Mouse (Mus musculus) midbrain, embryonic 11.5 days (tissue): ENCODE measurements around the gene Myo6. TPM values are rescaled to one million over a fixed set of nuclear protein-coding genes. Genes with fewer than 3 reads are reported as not detected.

ENCODE experiments used
- ATAC-seq: fragments of 200-750 bp; cut with Nextera tagmentation; 2 replicates; pipeline ENCODE4 v1.8.0; 2017; ENCODE audit warnings: moderate TSS enrichment, moderate library complexity; ENCODE audit not compliant: low FRiP score
- DNase-seq: peaks from one replicate; pipeline ENCODE4 v3.0.0; 2015; ENCODE audit warnings: low spot score; ENCODE audit errors: missing footprints
- H3K27ac ChIP-seq: fragments of 300-500 bp; sonication (generic); 2 replicates; pipeline ENCODE4 v1.5.1; 2014; ENCODE audit warnings: low read depth, low read length
- H3K27me3 ChIP-seq: fragments of 300-500 bp; sonication (generic); 2 replicates; pipeline ENCODE4 v1.6.1; 2014; ENCODE audit warnings: mild to moderate bottlenecking, low read length, moderate library complexity, mixed read lengths; ENCODE audit not compliant: control insufficient read depth, insufficient read depth
- H3K36me3 ChIP-seq: fragments of 300-500 bp; sonication (generic); 2 replicates; pipeline ENCODE4 v1.6.1; 2014; ENCODE audit warnings: mild to moderate bottlenecking, low read length, moderate library complexity, mixed read lengths; ENCODE audit not compliant: control insufficient read depth, insufficient read depth
- H3K4me1 ChIP-seq: fragments of 300-500 bp; sonication (generic); 2 replicates; pipeline ENCODE4 v1.6.1; 2014; ENCODE audit warnings: low read length; ENCODE audit not compliant: control insufficient read depth, insufficient read depth
- H3K4me2 ChIP-seq: fragments of 300-500 bp; sonication (generic); 2 replicates; pipeline ENCODE4 v1.6.1; 2014; ENCODE audit warnings: mild to moderate bottlenecking, moderate library complexity
- H3K4me3 ChIP-seq: fragments of 300-500 bp; sonication (generic); 2 replicates; pipeline ENCODE4 v1.5.1; 2014; ENCODE audit warnings: low read depth, low read length
- H3K9ac ChIP-seq: fragments of 300-500 bp; sonication (generic); 2 replicates; pipeline ENCODE4 v1.6.1; 2014; ENCODE audit warnings: low read length
- H3K9me3 ChIP-seq: fragments of 300-500 bp; sonication (generic); 2 replicates; pipeline ENCODE4 v1.6.1; 2016; ENCODE audit warnings: low read length; ENCODE audit not compliant: control insufficient read depth
- WGBS: fragments of 180-500 bp; shearing (Covaris S2); extraction: QIAGEN DNeasy Blood & Tissue Kit; methylation state at CpG from one replicate; pipeline ENCODE4 v1.1.7; 2014; 5-methylcytosine and 5-hydroxymethylcytosine counted together
- polyA plus RNA-seq: library from polyadenylated mRNA; unstranded; fragments of >200 nt; fragmentation: Nextera tagmentation; extraction: Ambion mirVana; gene quantifications from 2 replicates; pipeline ENCODE4 v1.2.1, GENCODE M21; 2014

Myo6 gene
- polyA plus RNA-seq, 1 experiment from 2014 or later: 11.1 TPM

DNA sequence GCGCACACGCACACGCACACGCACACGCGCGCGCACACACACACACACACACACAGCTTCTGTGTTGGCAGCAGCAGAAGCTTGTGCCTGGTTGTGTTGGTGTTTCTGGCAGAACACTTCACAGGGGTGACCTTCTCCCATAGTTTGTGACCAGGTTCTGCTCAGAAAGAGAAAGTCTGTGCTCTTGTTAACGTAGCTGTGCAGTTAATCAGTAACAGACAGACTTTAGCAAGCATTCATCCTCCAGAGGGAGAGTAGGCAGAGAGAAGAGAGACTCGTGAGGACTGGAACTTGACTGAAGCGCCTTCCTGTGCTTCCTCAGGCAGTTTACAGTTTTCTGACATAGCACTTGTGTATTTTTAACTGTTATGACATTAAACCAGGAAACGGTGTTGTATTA lies 45.3 kb downstream of the Myo6 start:
- no peaks in the 10 kb centered on the region for H3K9me3 ChIP-seq
- H3K4me1 ChIP-seq: no peaks in the 10 kb centered on the region
- H3K36me3 ChIP-seq: no peaks in the 10 kb centered on the region
- H3K27me3 ChIP-seq: no peaks in the 10 kb centered on the region
- DNase-seq (no peak), ATAC-seq (no peak)
- H3K4me3 ChIP-seq: no peak overlapping the region
- no peak overlapping the region for H3K9ac ChIP-seq
- no peak overlapping the region for H3K27ac ChIP-seq
- H3K4me2 ChIP-seq: no peak overlapping the region
- 94% methylated on average over 12 of the region's 12 CpGs for WGBS

DNA sequence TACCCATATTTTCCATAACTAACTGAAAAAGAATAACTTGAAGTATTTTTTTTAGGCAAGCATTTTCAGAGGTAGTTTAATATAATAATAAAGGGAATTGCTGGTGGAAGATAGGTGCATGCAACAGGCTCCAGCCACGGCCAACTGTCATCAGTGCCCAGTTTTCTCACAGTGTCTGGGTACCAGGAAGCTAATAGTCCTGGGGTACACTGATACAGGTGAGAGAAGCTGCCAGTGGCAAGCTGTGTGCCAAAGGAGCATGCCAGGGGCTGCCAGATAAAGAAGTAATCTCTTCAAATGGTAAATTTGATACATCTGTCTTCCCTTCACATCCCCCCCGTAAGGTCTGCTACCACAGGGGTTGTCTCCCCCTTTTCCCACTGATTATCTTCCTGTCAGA lies 48.6 kb downstream of the Myo6 start:
- no peaks in the 10 kb centered on the region for H3K27me3 ChIP-seq
- H3K9me3 ChIP-seq: no peaks in the 10 kb centered on the region
- no peaks in the 10 kb centered on the region for H3K4me1 ChIP-seq
- no peak for ATAC-seq
- H3K4me2 ChIP-seq: no peak overlapping the region
- no peak for DNase-seq
- no peak overlapping the region for H3K9ac ChIP-seq
- 91% methylated on average over 2 of the region's 2 CpGs for WGBS
- H3K4me3 ChIP-seq: no peak overlapping the region
- H3K27ac ChIP-seq: no peak overlapping the region
- no peaks in the 10 kb centered on the region for H3K36me3 ChIP-seq

DNA sequence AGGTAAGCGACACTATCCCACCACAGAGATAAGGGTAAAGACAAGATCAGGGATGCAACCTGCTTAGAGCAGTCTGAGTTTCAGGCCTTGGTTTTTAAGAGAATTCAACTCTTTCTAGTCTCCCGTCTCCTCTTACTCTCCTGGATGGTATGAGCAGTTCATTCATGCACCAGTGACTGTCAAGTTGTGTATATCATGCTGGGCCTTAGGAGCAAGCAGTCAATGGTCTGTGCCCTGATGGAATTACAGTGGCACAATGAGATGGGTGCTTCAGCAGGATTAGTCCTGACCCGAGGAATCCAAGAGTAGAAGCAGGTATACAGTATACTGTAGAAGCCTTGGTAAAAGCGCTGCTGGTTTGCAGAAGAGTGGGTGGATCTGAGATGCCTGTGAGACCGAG lies 50.7 kb downstream of the Myo6 start:
- Histone ChIP-seq H3K4me3 (no peak overlapping the region), H3K9me3 (no peaks in the 10 kb centered on the region), H3K36me3 (no peaks in the 10 kb centered on the region), H3K4me2 (no peak overlapping the region), H3K4me1 (no peaks in the 10 kb centered on the region), H3K27ac (no peak overlapping the region), H3K9ac (no peak overlapping the region), H3K27me3 (no peaks in the 10 kb centered on the region)
- peak; percentile 47 for DNase-seq
- 84% methylated on average over 5 of the region's 5 CpGs for WGBS
- no peak for ATAC-seq

DNA sequence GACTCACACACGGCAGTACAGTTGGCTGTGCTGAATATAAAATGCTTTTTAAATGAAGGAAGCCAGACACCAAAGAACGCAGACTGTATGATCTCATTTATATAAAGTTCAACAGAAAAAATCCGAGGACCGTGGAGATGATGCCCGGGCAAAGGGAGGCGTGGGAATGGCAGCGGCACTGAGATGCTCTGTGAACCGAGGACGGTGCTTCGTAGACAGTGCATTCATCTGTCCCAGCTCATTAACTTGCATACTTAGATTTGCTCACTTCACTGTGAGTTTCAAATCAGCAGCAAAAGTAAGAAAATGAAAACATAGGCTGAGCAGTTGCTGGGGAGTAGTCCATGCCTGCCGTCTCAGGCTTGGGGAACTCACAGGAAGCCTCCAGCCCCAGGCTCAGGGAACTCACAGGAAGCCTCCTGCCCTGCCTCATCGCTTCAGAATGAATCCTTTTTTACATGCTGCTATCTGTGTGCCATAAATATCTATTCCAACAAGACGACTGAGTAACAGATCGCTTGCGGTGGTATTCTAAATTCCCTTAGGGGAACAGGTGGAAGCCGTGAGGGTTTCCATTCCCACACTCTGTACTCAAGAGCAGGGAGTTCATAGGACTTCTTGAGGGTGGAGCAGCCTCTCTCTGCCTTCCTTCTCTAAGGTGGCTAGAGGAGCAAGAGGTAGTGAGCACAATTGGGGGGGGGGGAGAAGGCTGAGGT lies 52.1 kb downstream of the Myo6 start:
- no peaks in the 10 kb centered on the region for H3K4me1 ChIP-seq
- no peak overlapping the region for H3K27ac ChIP-seq
- ATAC-seq: no peak
- H3K27me3 ChIP-seq: no peaks in the 10 kb centered on the region
- H3K4me3 ChIP-seq: no peak overlapping the region
- no peak overlapping the region for H3K9ac ChIP-seq
- 87% methylated on average over 16 of the region's 16 CpGs for WGBS
- H3K9me3 ChIP-seq: no peaks in the 10 kb centered on the region
- no peaks in the 10 kb centered on the region for H3K36me3 ChIP-seq
- peak; percentile 21 for DNase-seq
- H3K4me2 ChIP-seq: no peak overlapping the region

DNA sequence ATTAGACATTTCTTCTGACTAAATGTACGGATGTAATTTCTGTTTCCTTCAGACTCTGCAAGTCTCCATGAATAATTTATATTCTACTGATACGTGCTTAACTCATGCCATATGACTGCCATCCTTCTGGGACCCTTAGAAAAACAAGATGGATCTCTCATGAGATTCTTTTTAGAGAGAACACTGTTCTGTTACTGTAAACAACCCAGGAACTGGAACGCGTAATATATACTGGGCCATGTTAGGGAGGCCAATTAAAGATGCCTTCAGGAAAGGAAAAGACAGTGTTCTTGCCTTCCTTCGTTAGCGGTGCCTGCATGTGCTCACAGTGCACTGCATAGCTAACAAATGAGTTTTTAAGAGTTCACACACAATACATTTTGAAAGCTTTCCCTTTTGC lies 53.9 kb downstream of the Myo6 start:
- Histone ChIP-seq H3K27me3 (no peaks in the 10 kb centered on the region), H3K9ac (no peak overlapping the region), H3K4me1 (no peaks in the 10 kb centered on the region), H3K36me3 (no peaks in the 10 kb centered on the region), H3K4me2 (no peak overlapping the region), H3K4me3 (no peak overlapping the region), H3K9me3 (no peaks in the 10 kb centered on the region), H3K27ac (no peak overlapping the region)
- no peak for ATAC-seq
- DNase-seq: no peak
- 68% methylated on average over 6 of the region's 6 CpGs for WGBS

DNA sequence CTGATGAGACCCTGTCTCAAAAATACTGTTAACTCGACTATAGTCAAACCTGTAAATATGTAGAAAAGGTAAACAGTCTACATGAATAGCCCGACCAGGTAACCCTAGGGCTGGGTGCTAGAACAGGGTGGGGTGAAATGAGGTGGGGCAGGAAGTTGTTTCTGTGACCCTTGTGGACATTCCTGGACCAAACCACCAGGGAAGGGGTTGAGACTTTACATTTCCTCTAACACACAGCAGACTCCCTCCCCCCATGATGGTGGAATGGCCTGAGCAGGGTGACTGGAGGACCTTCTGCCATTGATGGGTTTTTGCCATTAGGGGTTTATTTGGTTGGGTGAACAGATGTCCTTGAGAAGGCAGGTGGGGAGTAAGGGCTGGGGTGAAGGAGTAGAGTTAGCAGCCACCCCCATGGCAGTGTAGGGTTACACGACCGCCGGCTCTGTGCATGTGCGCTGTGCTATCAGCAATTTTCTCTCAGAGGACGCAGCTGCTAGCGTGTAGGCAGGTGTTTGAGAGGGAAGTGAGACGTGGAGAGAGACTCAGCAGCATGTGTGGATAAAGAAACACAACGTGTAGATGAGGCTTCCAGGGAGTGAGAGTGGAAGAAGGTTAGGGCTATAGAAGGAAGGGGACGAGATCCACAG lies 59.3 kb downstream of the Myo6 start:
- Histone ChIP-seq H3K4me3 (no peak overlapping the region), H3K4me2 (no peak overlapping the region), H3K27ac (no peak overlapping the region), H3K9ac (no peak overlapping the region), H3K9me3 (no peaks in the 10 kb centered on the region), H3K36me3 (no peaks in the 10 kb centered on the region), H3K27me3 (no peaks in the 10 kb centered on the region), H3K4me1 (no peaks in the 10 kb centered on the region)
- DNase-seq (peak; percentile 71), ATAC-seq (no peak)
- 89% methylated on average over 11 of the region's 11 CpGs for WGBS

DNA sequence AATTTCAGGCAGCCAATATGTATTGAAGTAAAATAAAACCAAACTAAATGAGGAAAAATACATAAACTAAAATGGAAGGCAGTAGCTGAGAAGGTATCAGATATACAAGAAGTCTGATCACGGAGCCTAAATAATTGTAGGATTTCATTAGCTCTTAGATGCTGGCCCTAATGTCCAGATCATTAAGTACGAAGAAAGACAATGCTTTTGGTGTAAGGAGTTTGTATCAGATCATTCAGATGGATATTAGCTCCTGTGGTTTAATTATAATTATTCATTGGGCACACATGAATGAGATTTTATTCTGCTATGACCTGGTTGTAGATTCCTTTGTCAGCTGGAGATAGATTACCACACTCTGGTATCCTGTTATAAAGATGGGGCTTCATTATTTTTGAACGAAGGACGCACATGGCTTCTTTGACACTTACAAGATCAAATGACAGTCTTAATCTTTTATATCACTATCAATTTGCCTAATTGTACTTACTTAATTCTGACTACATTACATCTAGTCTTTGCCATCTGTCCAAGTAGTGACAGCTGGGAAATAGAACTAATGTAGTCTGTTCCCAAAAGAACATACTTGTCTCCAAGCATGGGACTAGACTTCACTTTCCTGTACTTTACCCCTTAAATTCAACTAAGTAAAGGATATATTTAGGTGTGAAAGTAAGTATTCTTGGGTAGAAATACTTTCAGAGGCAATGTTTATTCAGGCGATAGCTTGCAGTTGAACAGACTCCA lies 61.9 kb downstream of the Myo6 start:
- ATAC-seq: no peak
- H3K4me3 ChIP-seq: no peak overlapping the region
- no peaks in the 10 kb centered on the region for H3K9me3 ChIP-seq
- H3K4me2 ChIP-seq: no peak overlapping the region
- no peaks in the 10 kb centered on the region; the same call in 1 of the 2 replicates for H3K27me3 ChIP-seq
- H3K4me1 ChIP-seq: no peaks in the 10 kb centered on the region
- WGBS: 83% methylated on average over 5 of the region's 5 CpGs
- no peak overlapping the region for H3K9ac ChIP-seq
- no peaks in the 10 kb centered on the region for H3K36me3 ChIP-seq
- H3K27ac ChIP-seq: no peak overlapping the region
- DNase-seq: no peak

DNA sequence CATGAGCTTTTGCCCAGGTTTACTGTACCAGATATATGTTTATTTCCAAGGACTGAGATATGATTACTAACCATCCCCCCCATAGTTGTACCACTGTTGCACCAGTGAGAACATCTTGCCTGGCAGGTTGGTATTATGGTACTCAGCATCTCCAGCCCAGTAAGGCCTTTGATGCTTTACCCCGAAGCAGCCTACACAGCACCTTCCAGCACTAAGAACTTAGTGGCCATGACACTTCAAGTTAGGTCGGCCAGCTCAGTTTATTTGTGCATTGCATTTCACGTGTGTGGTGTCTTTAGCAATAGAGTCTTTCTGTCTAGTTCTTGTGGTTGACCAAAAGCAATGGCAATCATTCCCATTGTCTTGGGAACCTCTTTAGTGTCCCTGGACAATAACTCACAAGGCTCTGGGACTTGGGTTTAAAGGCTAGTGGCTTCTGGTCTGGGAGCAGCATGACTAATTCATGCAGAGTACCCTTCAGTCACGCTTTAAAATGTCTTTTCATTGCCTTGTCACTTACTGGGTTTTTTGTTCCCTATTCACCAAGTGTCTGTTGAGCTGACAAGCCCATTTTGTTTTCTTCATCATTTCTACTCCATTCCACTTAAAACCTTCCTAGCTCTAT lies 69.1 kb downstream of the Myo6 start:
- no peak overlapping the region for H3K27ac ChIP-seq
- DNase-seq (peak; percentile 89), ATAC-seq (peak; percentile 96)
- no peaks in the 10 kb centered on the region for H3K9me3 ChIP-seq
- no peaks in the 10 kb centered on the region; the same call in none of the 2 replicates for H3K4me1 ChIP-seq
- H3K9ac ChIP-seq: no peak overlapping the region
- no peak overlapping the region for H3K4me3 ChIP-seq
- H3K4me2 ChIP-seq: no peak overlapping the region
- no peaks in the 10 kb centered on the region for H3K36me3 ChIP-seq
- H3K27me3 ChIP-seq: no peaks in the 10 kb centered on the region; the same call in 1 of the 2 replicates
- 27% methylated on average over 4 of the region's 4 CpGs for WGBS
